Mouse (Mus musculus): ENCODE data around the gene Rpl21. TPM values are rescaled to one million over a fixed set of nuclear protein-coding genes. Genes with fewer than 3 reads are reported as not detected.

The Rpl21 gene
- 451 and 536 TPM in 2 replicates for polyA plus RNA-seq (2016; fragmentation: Nextera tagmentation; extraction: Ambion mirVana)

- peak within 1 kb of the TSS; percentile 99 for H3K27ac ChIP-seq (replicated peaks)
- no peaks in the 10 kb centered on the region for H3K9me3 ChIP-seq (replicated peaks)
- peak within 1 kb of the TSS; percentile 98 for H3K4me3 ChIP-seq
- DNase-seq (ENCODE audit: low spot score): peak; percentile 95
- peaks cover 39% of the 10 kb centered on the region for H3K36me3 ChIP-seq
- peaks cover 15% of the 10 kb centered on the region for H3K4me1 ChIP-seq
- WGBS: under 1% methylated on average over 60 of the region's 60 CpGs
- no peaks in the 10 kb centered on the region for H3K27me3 ChIP-seq (ENCODE audit: low read depth, poor library complexity, severe bottlenecking)
Measured at GRCm38 (mm10) chr5:146832769-146833448, at the start of gene Rpl21. Rpl21 (plus strand) TSS chr5:146832890.

DNA sequence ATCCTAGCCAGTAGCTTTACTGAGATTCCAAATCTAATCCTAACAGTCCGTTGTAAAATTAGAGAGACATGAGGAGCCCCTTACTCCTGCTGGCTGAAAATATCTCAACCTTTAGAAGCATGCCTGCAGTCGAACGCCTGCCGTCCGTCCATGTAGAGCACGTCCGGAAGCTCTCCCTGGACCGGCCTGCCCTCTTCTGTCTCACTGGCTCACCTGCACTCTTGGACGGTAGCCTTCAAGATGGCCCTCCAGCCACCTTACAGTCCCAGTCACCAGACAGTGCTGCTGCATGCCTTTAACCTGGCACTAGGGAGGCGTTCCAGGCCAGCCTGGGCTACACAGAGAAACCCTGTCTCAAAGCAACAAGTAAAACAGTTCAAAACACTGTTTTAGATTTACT is 49.4 kb upstream of the Rpl21 start:
- Histone ChIP-seq H3K27me3 (ENCODE audit: low read depth, poor library complexity, severe bottlenecking) (no peaks in the 10 kb centered on the region), H3K4me3 (no peak overlapping the region), H3K9me3 (replicated peaks) (no peaks in the 10 kb centered on the region), H3K27ac (replicated peaks) (no peak overlapping the region), H3K36me3 (peaks cover 7% of the 10 kb centered on the region; the same call in 1 of the 2 replicates), H3K4me1 (peaks cover 10% of the 10 kb centered on the region)
- no peak for DNase-seq (ENCODE audit: low spot score)
- 92% methylated on average over 10 of the region's 10 CpGs for WGBS

GRCm38 (mm10) chr5:146783891-146784290 is 48.8 kb upstream of the Rpl21 start:
- Histone ChIP-seq H3K4me1 (peaks cover 16% of the 10 kb centered on the region), H3K27ac (replicated peaks) (no peak overlapping the region), H3K36me3 (peaks cover 7% of the 10 kb centered on the region; the same call in 1 of the 2 replicates), H3K4me3 (no peak overlapping the region), H3K9me3 (replicated peaks) (no peaks in the 10 kb centered on the region), H3K27me3 (ENCODE audit: low read depth, poor library complexity, severe bottlenecking) (no peaks in the 10 kb centered on the region)
- WGBS: 94% methylated on average over 10 of the region's 10 CpGs
- DNase-seq (ENCODE audit: low spot score): no peak

DNA sequence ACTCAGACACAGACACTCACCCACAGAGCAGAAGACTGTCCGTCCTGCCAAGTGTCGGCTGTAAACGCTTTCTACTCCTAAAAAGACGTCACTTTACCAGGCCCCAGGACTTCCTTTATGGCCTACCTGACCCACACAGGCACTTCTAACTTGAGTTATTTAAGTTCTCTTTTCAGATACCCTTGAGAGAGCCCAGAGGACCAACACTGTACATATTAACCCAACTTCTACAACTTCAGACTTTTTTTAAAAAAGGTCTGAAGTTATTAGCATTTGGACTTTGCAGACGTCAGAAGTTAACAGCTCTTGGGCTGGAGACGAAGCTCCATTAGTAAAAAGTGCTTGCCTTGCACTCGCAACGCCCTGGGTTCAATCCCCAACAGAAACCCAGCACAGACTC is 46.6 kb upstream of the Rpl21 start:
- no peak for DNase-seq (ENCODE audit: low spot score)
- H3K4me1 ChIP-seq: peaks cover 31% of the 10 kb centered on the region
- H3K4me3 ChIP-seq: no peak overlapping the region
- H3K27me3 ChIP-seq (ENCODE audit: low read depth, poor library complexity, severe bottlenecking): no peaks in the 10 kb centered on the region
- H3K9me3 ChIP-seq (replicated peaks): no peaks in the 10 kb centered on the region
- 87% methylated on average over 8 of the region's 8 CpGs for WGBS
- no peak overlapping the region for H3K27ac ChIP-seq (replicated peaks)
- H3K36me3 ChIP-seq: peaks cover 7% of the 10 kb centered on the region; the same call in 1 of the 2 replicates

GRCm38 (mm10) chr5:146789413-146789812 is 43.3 kb upstream of the Rpl21 start:
- H3K4me1 ChIP-seq: peaks cover 51% of the 10 kb centered on the region
- peaks cover 4% of the 10 kb centered on the region; the same call in 1 of the 2 replicates for H3K36me3 ChIP-seq
- no peaks in the 10 kb centered on the region for H3K27me3 ChIP-seq (ENCODE audit: low read depth, poor library complexity, severe bottlenecking)
- no peak for DNase-seq (ENCODE audit: low spot score)
- H3K4me3 ChIP-seq: no peak overlapping the region
- 85% methylated on average over 9 of the region's 9 CpGs for WGBS
- H3K27ac ChIP-seq (replicated peaks): no peak overlapping the region
- H3K9me3 ChIP-seq (replicated peaks): no peaks in the 10 kb centered on the region

- no peaks in the 10 kb centered on the region for H3K9me3 ChIP-seq (replicated peaks)
- H3K27me3 ChIP-seq (ENCODE audit: low read depth, poor library complexity, severe bottlenecking): no peaks in the 10 kb centered on the region
- H3K27ac ChIP-seq (replicated peaks): no peak overlapping the region
- 87% methylated on average over 8 of the region's 8 CpGs for WGBS
- H3K4me1 ChIP-seq: peaks cover 54% of the 10 kb centered on the region
- H3K36me3 ChIP-seq: peaks cover 4% of the 10 kb centered on the region; the same call in 1 of the 2 replicates
- no peak for DNase-seq (ENCODE audit: low spot score)
- no peak overlapping the region for H3K4me3 ChIP-seq
Measured at GRCm38 (mm10) chr5:146790944-146791343, 41.7 kb upstream of the Rpl21 start.

DNA sequence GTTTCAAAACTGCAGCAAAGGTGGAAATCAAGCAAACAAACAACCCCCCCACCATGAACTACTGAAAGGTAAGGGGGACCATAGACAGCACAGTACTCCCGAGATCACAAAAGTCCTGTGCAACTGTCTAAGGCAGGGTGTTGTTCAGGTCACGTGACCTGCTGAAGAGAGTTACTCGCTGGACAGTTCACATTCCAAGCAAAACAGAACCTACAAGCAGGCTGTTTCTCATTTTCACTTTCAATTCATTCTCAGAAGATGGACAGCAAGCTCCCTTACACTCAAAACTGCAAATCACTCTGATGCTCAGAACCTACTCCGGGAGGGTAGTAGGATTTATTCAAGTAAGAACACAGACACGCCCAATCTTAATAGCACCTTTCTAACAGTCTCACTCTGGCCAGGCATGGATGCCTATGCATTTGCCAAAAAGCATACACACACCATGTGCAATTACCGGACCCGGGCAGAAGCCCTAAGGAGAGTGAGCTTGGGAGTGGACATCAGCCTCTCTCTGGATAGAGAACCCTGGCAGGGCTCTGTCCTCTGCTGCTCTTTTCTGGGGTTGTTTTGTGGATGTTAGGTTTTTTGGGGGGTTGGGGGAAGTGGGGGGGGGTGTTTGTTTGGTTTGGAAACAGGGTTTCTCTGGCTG is 40.4 kb upstream of the Rpl21 start:
- no peak overlapping the region for H3K27ac ChIP-seq (replicated peaks)
- H3K27me3 ChIP-seq (ENCODE audit: low read depth, poor library complexity, severe bottlenecking): no peaks in the 10 kb centered on the region
- peaks cover under 1% of the 10 kb centered on the region; the same call in 1 of the 2 replicates for H3K36me3 ChIP-seq
- 85% methylated on average over 7 of the region's 7 CpGs for WGBS
- no peak for DNase-seq (ENCODE audit: low spot score)
- peaks cover 54% of the 10 kb centered on the region for H3K4me1 ChIP-seq
- no peak overlapping the region for H3K4me3 ChIP-seq
- H3K9me3 ChIP-seq (replicated peaks): no peaks in the 10 kb centered on the region

- no peak for DNase-seq (ENCODE audit: low spot score)
- peak overlapping the region; percentile 94 for H3K27ac ChIP-seq (replicated peaks)
- H3K4me3 ChIP-seq: peak overlapping the region; percentile 98
- H3K27me3 ChIP-seq (ENCODE audit: low read depth, poor library complexity, severe bottlenecking): no peaks in the 10 kb centered on the region
- peaks cover 49% of the 10 kb centered on the region for H3K4me1 ChIP-seq
- no peaks in the 10 kb centered on the region for H3K9me3 ChIP-seq (replicated peaks)
- H3K36me3 ChIP-seq: no peaks in the 10 kb centered on the region
- 14% methylated on average over 18 of the region's 18 CpGs for whole genome bisulfite sequencing
Measured at GRCm38 (mm10) chr5:146793630-146794083, 39.0 kb upstream of the Rpl21 start.

- H3K9me3 ChIP-seq (replicated peaks): no peaks in the 10 kb centered on the region
- peaks cover 44% of the 10 kb centered on the region for H3K4me1 ChIP-seq
- WGBS: 2% methylated on average over 83 of the region's 83 CpGs
- H3K27ac ChIP-seq (replicated peaks): peak overlapping the region; percentile 94
- no peaks in the 10 kb centered on the region for H3K27me3 ChIP-seq (ENCODE audit: low read depth, poor library complexity, severe bottlenecking)
- peak overlapping the region; percentile 98 for H3K4me3 ChIP-seq
- peak; percentile 71 for DNase-seq (ENCODE audit: low spot score)
- no peaks in the 10 kb centered on the region for H3K36me3 ChIP-seq
Measured at GRCm38 (mm10) chr5:146794084-146794852, 38.4 kb upstream of the Rpl21 start.

GRCm38 (mm10) chr5:146794853-146795252 is 37.8 kb upstream of the Rpl21 start, which contains the start of gene Usp12:
Usp12 (minus strand) TSS chr5:146795006.
- no peaks in the 10 kb centered on the region for H3K9me3 ChIP-seq (replicated peaks)
- WGBS: 1% methylated on average over 44 of the region's 51 CpGs

GRCm38 (mm10) chr5:146795728-146796127 is 37.0 kb upstream of the Rpl21 start:
- H3K27ac ChIP-seq (replicated peaks): no peak overlapping the region
- no peak for DNase-seq (ENCODE audit: low spot score)
- 72% methylated on average over 13 of the region's 13 CpGs for WGBS

More at GRCm38 (mm10) chr5:146794853-146795252, 37.8 kb upstream of the Rpl21 start, which contains the start of gene Usp12:
- H3K27me3 ChIP-seq (ENCODE audit: low read depth, poor library complexity, severe bottlenecking): no peaks in the 10 kb centered on the region
- peak within 1 kb of the TSS; percentile 98 for H3K4me3 ChIP-seq
- DNase-seq (ENCODE audit: low spot score): peak; percentile 99
- H3K27ac ChIP-seq (replicated peaks): peak within 1 kb of the TSS; percentile 94
- peaks cover 39% of the 10 kb centered on the region for H3K4me1 ChIP-seq
- H3K36me3 ChIP-seq: no peaks in the 10 kb centered on the region

GRCm38 (mm10) chr5:146798031-146798430 is 34.7 kb upstream of the Rpl21 start:
- no peak overlapping the region for H3K4me3 ChIP-seq
- peaks cover 4% of the 10 kb centered on the region; the same call in 1 of the 2 replicates for H3K9me3 ChIP-seq (replicated peaks)
- peaks cover 17% of the 10 kb centered on the region for H3K4me1 ChIP-seq
- no peaks in the 10 kb centered on the region for H3K27me3 ChIP-seq (ENCODE audit: low read depth, poor library complexity, severe bottlenecking)
- no peak for DNase-seq (ENCODE audit: low spot score)
- no peak overlapping the region for H3K27ac ChIP-seq (replicated peaks)
- WGBS: 62% methylated on average over 9 of the region's 9 CpGs
- no peaks in the 10 kb centered on the region for H3K36me3 ChIP-seq

More at GRCm38 (mm10) chr5:146795728-146796127, 37.0 kb upstream of the Rpl21 start:
- H3K27me3 ChIP-seq (ENCODE audit: low read depth, poor library complexity, severe bottlenecking): no peaks in the 10 kb centered on the region
- peaks cover 36% of the 10 kb centered on the region for H3K4me1 ChIP-seq
- H3K36me3 ChIP-seq: no peaks in the 10 kb centered on the region
- H3K9me3 ChIP-seq (replicated peaks): no peaks in the 10 kb centered on the region
- H3K4me3 ChIP-seq: no peak overlapping the region
